Mouse (Mus musculus) liver, embryonic 14.5 days (tissue): ENCODE measurements around the gene Tmx1.

Source experiments
- CTCF ChIP-seq: IDR thresholded peaks from 2 replicates; pipeline ENCODE4 v1.5.1; 2016; ENCODE audit warnings: antibody characterized with exemption, low read depth, control low read depth
- EP300 ChIP-seq: IDR thresholded peaks from 2 replicates; pipeline ENCODE4 v1.6.1; 2016; ENCODE audit warnings: antibody characterized with exemption, low read depth

GRCm38 (mm10) chr12:70421028-70421427 lies 31.9 kb upstream of the Tmx1 start:
- TF ChIP-seq EP300 (no peak), CTCF (no peak)
